Mouse (Mus musculus): ENCODE measurements around the gene Tbc1d22a.

Tbc1d22a gene

GRCm38 (mm10) chr15:86236252-86236651 lies 22.0 kb downstream of the Tbc1d22a start:
- DNase-seq (ENCODE audit: low spot score): peak; percentile 57

- DNase-seq (ENCODE audit: low spot score): no peak
These were observed 23.8 kb downstream of the Tbc1d22a start for GRCm38 (mm10) chr15:86238076-86238475.

GRCm38 (mm10) chr15:86239068-86239467 lies 24.8 kb downstream of the Tbc1d22a start:
- DNase-seq (ENCODE audit: low spot score): no peak

GRCm38 (mm10) chr15:86239801-86240200 lies 25.5 kb downstream of the Tbc1d22a start:
- peak; percentile 67 for DNase-seq (ENCODE audit: low spot score)

- peak; percentile 62 for DNase-seq (ENCODE audit: low spot score)
These were observed 29.4 kb downstream of the Tbc1d22a start for GRCm38 (mm10) chr15:86243708-86244107.

GRCm38 (mm10) chr15:86244380-86244779 lies 30.1 kb downstream of the Tbc1d22a start:
- DNase-seq (ENCODE audit: low spot score): no peak

GRCm38 (mm10) chr15:86250269-86250668 lies 36.0 kb downstream of the Tbc1d22a start:
- peak; percentile 34 for DNase-seq (ENCODE audit: low spot score)

- no peak for DNase-seq (ENCODE audit: low spot score)
These were observed 37.9 kb downstream of the Tbc1d22a start for GRCm38 (mm10) chr15:86252130-86252529.

GRCm38 (mm10) chr15:86252684-86253083 lies 38.4 kb downstream of the Tbc1d22a start:
- no peak for DNase-seq (ENCODE audit: low spot score)

GRCm38 (mm10) chr15:86253411-86253810 lies 39.2 kb downstream of the Tbc1d22a start:
- DNase-seq (ENCODE audit: low spot score): no peak

- no peak for DNase-seq (ENCODE audit: low spot score)
These were observed 41.9 kb downstream of the Tbc1d22a start for GRCm38 (mm10) chr15:86256201-86256600.

GRCm38 (mm10) chr15:86256728-86257179 lies 42.5 kb downstream of the Tbc1d22a start:
- DNase-seq (ENCODE audit: low spot score): no peak

- no peak for DNase-seq (ENCODE audit: low spot score)
These were observed 43.8 kb downstream of the Tbc1d22a start for GRCm38 (mm10) chr15:86257916-86258685.

- no peak for DNase-seq (ENCODE audit: low spot score)
These were observed 45.0 kb downstream of the Tbc1d22a start for GRCm38 (mm10) chr15:86259233-86259632.

GRCm38 (mm10) chr15:86260111-86260510 lies 45.9 kb downstream of the Tbc1d22a start:
- DNase-seq (ENCODE audit: low spot score): no peak

GRCm38 (mm10) chr15:86264389-86264788 lies 50.1 kb downstream of the Tbc1d22a start:
- DNase-seq (ENCODE audit: low spot score): no peak

GRCm38 (mm10) chr15:86264803-86265202 lies 50.5 kb downstream of the Tbc1d22a start:
- DNase-seq (ENCODE audit: low spot score): no peak

- DNase-seq (ENCODE audit: low spot score): no peak
These were observed 52.7 kb downstream of the Tbc1d22a start for GRCm38 (mm10) chr15:86266975-86267374.

GRCm38 (mm10) chr15:86268526-86268925 lies 54.3 kb downstream of the Tbc1d22a start:
- DNase-seq (ENCODE audit: low spot score): no peak

GRCm38 (mm10) chr15:86275754-86276153 lies 61.5 kb downstream of the Tbc1d22a start:
- DNase-seq (ENCODE audit: low spot score): peak; percentile 11

GRCm38 (mm10) chr15:86276538-86277264 lies 62.4 kb downstream of the Tbc1d22a start:
- DNase-seq (ENCODE audit: low spot score): no peak

- DNase-seq (ENCODE audit: low spot score): no peak
These were observed 63.2 kb downstream of the Tbc1d22a start for GRCm38 (mm10) chr15:86277428-86277827.

Data from urinary bladder, postnatal 14 days (tissue).